Mouse (Mus musculus) thymus, postnatal 10 days (tissue): ENCODE measurements around the gene Kcnj10.

ENCODE experiments used
- DNase-seq, 2 experiments: peaks; one replicate each; pipeline ENCODE4 v3.0.0; 2021; ENCODE audit warnings: low spot score in 2 of 2

The Kcnj10 gene

DNA sequence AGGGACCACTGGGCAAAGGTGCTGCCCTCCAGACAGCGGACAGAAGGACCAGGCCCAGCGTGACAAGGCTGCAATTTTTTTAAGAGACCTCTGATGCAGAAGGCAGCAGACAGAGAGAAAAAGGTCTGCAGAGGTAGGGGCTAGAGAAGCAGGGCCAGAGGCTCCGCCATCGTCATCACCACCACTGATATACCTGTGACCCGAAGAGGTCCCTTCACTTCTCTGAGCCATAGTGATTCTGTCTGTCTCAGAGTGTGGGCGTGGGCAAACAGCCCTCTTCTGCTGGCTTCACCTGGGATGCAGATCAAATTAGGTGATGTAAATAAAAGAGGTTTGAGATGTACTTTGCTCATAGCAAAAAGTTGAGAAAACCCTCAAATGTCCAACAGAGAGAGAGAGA is 11.4 kb upstream of the Kcnj10 start:
- no peak for DNase-seq

DNA sequence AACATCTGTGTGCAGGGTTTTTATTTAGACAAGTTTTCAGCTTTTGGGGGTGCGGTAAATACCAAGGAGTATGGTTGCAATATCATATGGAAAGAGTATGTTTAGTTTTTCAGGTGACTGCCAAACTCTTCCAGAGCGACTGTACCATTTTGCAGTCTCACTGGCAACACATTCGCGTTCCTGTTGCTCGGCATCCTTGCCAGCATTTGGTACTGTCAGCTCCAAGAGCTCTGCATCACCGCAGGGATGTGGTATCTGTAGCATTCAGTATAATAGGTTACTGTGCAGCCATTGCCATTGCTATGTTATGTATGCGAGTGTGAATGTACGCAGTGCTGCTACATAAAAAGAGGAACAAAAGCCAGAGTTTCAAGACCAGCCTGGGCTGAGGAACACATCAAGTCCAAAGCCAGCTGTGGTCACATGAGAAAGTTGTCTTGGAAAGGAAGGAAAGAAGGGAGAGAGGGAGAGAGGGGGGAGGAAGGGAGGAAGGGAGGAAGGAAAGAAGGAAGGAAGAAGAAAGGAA is 9.5 kb upstream of the Kcnj10 start:
- DNase-seq, result no peak

DNA sequence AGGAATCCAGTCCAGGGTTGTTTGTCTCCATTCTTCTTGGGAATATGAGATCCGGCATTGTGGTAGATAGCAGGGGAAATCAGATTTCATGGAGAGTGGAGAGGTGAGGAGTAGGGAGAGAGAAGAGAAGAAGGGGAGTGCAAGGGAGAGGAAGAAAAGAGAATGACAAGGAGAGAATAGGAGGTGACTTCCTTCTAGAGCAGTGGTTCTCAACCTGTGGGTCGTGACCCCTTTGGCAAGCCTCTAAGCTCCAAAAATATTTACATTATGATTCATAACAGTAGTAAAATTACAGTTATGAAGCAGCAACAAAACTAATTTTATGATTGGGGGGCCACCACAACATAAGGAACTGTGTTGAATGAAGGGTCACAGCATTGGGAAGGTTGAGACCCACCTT is 8.1 kb upstream of the Kcnj10 start:
- no peak for DNase-seq

DNA sequence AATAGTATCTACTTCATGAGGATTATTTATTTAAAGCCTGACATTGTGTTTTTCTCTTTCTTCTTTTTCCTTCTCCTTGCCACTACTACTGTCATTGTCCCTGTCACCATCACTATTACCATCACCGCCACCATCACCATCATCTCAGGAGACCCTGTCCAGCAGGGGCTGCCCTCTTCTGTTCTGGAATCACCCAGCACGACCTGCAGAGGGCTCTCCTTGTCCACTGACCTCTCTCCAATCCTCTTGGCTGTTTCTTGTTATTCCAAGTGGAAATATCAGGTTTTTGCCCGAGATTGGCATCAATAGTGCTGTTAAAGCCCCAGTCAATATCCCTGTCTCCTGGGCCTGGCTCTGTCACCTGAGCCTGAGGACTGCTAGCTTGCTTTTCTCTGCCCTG is 7.5 kb upstream of the Kcnj10 start:
- no peak for DNase-seq

DNA sequence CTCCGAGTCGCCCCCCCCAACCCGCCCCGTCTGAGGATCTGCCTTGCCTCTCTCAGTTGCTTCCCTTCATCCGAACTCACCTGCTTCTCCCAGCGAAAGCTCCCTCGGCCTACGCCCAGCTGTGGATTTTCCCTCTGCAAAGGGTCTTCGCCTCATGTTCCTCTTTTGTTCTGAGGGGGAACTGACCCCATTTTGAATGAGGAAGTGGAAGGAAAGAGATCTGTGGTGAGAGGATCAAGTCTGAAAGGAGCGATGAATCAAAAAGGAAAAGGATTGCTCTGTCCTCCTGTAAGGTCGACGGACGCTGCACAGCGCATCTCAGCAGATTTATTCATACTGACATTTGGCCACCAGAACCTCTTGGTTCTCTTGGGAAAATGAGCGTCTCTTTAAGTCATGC is 5.2 kb upstream of the Kcnj10 start:
- no peak for DNase-seq

DNA sequence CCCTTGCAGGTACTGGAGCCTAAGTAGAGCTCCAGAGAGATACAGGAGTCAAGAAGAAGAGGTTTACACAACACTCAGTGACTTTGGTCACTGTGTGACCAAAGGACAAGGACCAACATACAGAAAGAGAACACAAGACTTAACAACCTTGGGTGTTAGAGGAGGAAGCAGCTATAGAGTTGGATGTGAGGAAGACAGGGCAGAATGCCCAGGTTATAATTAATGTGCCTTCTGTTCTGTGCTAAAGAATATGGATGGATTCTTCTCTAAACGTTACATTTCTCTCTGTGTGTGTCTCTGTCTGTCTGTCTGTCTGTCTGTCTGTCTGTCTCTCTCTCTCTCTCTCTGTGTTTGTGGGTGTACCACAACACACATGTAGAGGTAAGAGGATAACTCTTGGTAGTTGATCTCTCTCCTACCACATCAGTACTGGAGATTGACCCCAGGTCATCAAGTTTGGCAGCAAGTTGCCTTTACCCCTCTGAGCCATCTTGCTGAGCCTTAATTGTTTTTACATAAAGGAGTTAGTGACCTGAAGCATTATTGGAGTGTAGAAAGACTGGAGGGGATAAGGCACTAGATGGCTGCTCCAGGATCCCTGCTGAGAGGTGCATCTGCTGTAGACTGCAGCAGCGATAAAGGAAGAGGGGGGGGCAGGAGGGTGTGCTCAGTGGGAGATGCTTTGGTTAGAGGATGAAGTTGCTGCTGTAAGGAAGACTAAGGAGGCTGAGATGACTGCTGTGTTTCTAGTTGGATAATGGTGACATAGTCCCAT is 3.4 kb upstream of the Kcnj10 start:
- DNase-seq, result no peak

DNA sequence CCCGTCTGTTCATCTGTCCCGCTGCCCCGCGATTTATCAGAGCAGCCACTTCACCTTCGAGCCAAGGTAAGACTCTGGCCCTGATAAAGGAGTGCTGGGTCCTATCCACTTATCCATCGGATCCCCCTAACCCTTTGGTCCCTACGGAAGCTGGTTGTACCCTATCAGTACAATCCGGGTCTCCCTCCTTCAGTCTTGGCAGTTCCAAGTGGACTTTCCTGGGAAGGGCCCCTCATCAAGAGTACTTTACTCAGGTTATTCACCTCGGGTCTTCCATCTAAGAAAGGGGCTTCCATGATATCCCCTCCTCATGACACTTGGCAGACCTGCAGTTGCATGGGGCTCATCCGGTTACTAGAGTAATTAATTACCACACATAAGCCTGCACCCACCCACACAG is 376 bp downstream of the Kcnj10 start:
- no peak for DNase-seq

DNA sequence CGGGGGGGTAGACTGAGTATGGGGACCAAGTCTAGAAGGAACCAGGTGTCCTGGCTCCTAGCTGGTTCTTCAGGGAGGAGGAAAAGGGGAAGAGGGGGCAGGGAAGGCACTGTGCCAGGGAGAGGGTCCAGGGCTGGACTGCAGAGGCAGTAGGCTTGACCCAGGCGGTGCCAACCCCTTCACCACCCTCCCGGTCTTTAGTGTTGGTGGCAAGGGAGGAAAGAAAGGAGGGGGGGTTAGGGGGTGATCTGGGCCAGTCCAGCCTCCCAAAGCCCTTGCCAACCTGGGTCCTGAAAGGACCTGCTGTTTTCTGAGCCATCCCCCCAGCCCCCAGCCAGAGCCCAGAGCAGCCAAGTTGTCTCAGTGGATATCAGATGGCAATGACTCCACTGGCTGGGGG is 1.7 kb downstream of the Kcnj10 start:
- no peak for DNase-seq

DNA sequence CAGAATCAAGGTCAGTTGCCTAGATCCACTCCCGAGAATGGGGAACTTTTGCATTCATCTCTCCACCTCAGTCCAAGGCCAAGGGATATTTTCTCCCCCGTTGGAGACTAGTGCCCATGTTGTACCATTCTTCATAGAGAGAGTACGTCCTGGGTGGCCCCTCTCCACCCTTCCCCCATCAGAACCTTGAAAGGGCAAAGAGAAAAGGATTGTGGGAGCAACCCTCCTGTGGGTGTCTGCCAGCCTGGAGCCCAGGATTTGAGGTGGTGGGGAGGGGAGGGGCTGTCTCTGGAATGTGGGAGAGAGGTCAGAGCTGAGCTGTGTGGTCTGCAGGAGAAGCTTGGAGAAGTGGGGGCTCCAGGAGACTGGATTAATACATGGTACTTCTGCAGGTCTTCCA is 2.9 kb downstream of the Kcnj10 start:
- DNase-seq, result no peak

DNA sequence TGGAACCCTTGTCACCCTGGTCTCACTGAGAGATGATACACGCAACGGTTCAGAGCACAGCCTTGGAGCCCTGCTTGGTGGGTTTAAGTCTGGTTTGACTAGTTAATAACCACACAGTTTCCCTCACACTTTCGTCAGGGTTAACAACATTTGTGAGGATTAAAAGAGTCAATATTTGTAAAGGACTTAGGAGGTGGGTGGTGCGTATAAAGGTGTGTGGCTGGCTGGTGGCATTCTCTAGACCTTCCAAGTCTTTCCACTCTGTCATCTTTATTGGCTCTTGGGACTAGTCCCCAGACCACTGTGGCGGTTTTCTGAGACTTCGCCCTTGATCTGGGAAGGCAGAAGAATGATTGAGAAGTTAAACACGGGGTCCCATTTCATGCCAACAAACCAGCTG is 3.8 kb downstream of the Kcnj10 start:
- DNase-seq, result no peak

DNA sequence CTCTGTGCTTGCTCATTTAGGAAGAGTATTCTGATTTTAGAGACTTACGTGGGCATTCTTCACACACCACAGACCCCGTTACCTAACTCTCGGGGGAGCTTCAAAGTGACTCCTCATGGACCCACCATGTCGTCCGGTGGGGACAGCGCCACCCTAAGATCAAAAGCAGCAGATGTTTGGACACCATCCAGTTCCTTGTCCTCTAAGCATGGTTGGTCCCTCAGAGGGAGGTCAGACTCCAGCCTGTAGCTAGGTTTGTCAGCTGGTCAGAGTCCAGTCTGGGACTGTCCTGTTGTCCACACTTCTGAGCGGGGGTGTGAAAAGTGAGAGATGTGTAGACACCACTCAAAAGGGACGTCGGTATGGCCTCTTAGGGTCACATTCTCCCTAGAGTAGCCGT is 5.7 kb downstream of the Kcnj10 start:
- DNase-seq, result no peak

DNA sequence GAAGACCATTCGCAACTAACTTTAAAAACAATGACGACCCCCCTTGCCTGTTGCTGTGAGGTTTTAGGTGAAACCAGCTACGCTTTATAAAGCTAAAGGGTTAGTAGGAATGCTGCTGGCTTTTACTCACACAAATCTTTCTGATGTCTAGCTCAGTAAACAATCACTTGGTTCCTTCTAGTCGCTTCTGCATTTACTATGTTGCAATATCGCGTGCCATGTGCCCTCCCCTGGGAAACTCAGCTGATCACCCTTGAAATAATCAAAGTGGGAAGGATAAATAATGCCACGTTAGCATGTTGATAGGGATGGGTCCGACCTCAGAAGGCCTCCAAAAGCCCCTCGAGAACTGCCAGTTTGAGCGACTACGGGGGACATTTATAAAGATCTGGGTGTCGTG is 6.4 kb downstream of the Kcnj10 start:
- no peak for DNase-seq

DNA sequence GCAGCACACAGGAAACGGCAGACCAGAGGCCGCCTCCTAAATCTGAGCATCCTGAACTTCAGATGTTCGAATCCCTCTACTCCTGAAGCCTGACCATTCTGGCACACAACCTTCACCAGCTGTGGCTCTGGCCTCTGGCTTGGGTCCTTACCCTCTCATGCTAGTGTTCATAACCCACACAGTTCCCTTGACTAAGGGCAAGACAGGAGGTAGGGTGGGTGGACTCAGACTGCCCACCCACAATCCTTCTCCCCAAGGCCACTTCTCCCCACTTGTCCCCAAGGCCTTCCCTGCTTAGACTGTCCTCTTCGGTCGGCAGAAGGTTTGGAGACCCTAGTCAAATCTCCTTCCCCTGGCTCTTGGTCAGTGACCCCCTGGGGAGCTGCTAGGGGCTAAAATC is 8.5 kb downstream of the Kcnj10 start:
- DNase-seq, result no peak

DNA sequence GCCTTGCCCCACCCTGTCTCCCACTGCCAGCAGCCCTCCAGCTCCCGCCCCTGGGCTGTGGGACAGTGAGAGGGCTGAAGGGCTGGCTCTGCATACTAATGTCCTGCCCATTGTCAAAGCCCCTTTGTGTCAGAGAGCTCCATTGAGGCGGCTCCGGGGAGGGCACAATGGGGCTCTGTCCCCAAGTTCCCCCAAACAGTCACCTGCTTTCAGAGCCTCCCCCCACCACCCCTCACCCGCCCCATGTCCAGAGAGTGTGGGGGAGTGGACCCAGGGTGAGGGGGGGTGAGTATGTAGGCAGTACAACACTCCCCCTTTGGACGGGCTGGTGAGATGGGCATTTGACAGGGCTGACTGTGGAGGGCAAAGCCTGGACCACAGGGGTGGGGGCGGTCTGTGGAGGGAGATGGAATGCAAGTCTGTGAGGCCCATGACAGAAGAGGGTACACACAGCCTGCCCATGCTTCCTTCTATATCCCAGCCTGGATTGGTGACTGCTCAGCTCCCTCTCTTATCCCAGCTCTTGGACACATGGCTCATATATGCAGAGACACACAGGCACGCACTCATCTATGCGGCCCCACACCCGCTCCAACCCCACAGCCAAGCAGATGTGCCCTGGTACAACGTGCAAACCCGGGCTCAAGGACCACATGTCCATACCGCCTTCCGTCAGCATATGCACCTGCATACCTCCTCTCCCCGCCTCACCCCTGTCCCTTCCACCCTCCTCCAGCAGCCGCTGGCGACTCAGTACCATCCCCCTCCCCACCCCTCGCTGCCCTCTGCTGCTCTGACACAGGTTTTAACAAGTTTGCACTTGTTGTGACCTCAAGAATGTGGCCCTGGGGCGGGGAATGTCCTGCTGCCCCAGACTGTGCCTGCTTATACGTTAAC is 9.2 kb downstream of the Kcnj10 start:
- DNase-seq, result no peak

DNA sequence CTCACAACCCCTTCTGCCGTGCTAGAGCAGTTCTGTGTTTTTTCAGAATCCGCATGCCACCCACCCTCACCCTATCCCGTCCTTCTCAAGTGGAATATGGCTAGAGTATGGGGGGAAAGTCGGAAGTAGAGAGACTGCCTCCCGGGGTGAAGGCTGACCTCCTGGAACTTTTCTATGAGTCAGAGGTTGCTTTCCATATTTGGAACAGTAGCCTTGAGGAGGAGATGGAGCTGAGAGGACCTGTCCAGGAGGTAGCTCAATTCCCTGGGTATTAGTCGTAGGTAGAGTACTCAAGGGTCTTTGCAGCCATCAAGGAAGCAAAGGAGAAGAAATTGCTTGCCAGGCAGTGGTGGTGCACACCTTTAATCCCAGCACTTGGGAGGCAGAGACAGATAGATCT is 11.0 kb downstream of the Kcnj10 start:
- DNase-seq, result no peak

DNA sequence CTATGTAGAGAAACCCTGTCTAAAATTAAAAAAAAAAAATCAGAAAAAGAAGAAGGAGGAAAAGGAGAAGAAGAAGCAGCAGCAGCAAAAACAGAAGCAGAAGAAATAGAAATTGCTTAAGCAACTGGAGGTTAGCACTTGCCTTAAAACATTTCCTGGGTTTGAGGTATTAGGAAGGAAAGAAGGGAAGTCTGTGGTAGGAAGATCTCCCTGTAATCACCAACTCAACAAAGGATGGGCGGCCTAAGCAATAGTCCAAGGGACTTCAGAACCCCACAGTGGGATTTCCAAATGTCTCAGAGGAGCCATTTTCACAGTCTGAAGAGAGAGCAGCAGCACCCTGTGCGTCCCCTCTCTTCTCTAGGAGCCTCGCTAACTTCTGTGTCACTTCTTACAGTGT is 11.4 kb downstream of the Kcnj10 start:
- DNase-seq, result no peak

DNA sequence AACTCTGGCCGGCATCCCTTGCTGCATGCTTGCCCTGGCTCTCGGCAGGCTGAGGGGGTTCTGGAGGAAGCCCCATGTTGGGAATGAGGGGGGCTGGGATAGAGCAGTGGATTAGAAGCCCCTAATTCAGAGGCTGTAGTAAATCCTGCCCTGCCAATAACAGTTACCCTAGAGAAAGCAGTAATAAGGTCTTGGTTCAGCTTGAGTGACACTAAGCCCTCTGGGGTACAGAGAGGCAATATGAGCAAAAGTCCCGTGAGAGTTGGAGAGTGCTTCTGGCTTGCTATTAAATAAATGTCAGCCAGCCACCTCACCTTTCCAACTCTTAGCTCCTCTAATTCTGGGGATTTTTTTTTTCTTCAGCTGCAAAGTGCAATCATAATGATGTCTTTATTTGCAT is 14.3 kb downstream of the Kcnj10 start:
- no peak for DNase-seq

DNA sequence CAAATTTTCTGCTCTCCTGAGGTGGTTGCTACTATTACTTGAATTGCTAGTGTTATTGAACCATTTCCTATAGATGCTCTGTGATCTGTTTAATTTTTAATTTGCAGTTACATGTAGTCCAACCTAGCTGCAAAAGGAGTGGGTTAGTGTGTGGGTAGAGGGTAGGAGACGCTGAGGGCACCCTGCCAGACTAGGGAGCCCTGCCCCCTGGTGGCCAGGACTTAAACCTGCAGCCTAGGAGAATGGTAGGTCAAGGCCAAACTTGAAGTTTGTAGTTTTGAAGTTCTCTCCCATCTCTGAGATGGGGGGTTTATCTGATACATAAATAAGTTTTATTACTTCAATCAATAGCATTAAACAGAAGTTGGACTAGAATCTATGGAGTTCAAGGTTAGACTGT is 16.5 kb downstream of the Kcnj10 start:
- peak in 1 of 2 experiments; percentile 63 for DNase-seq

DNA sequence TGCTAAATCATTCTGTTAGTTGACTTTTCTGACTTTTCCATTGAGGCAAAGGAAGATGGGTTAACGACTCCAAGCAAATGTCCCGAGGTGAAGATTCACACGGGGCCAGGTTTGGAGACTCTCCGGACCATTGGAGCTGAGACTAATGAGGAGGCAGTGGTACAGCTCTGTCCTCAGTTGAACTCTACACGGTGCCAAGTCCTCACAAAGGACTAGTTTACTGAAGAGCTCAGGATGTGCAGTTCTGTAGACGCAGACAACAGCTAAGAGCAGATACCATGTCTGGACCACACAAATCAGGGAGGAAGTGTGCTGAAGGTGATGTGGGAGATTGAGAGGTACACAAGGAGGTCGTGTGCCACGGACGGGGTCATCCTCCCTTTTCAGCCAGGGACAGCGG is 17.3 kb downstream of the Kcnj10 start:
- no peak for DNase-seq

DNA sequence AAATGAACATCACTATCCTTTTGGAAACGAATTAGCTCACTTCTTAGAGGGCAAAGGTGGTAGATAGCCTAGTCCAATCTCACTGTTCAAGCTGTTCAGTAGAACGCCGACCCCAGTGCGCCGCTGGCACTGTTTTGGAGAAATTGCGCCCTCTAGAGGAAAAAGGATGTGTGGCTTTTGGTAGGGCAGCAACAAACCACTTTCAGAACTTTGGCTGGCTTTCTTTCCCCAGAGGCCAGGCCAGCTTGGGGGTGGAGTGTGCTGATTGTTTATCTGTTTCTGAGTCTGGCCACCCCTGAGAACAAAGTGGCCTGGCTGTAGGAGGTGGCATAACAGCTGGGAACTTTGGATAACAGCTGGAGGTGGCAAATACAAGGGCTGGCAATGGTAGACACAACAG is 23.7 kb downstream of the Kcnj10 start:
- peak in 1 of 2 experiments; percentile 67 for DNase-seq

DNA sequence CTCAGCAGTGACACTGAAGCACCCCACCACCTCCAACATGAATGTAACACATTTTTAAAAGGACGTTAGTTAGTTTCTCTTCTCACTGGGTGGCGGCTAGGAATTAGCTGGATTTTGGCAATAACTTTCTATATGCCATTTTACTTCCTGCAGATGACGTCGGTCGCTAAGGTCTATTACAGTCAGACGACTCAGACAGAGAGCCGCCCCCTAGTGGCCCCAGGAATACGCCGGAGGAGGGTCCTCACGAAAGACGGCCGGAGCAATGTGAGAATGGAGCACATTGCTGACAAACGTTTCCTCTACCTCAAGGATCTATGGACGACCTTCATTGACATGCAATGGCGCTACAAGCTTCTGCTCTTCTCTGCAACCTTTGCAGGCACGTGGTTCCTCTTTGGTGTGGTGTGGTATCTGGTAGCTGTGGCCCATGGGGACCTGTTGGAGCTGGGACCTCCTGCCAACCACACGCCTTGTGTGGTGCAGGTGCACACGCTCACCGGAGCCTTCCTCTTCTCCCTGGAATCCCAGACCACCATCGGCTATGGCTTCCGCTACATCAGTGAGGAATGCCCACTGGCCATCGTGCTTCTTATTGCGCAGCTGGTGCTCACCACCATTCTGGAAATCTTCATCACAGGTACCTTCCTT is 27.9 kb downstream of the Kcnj10 start:
- DNase-seq, result peak; percentile 73 to 90

DNA sequence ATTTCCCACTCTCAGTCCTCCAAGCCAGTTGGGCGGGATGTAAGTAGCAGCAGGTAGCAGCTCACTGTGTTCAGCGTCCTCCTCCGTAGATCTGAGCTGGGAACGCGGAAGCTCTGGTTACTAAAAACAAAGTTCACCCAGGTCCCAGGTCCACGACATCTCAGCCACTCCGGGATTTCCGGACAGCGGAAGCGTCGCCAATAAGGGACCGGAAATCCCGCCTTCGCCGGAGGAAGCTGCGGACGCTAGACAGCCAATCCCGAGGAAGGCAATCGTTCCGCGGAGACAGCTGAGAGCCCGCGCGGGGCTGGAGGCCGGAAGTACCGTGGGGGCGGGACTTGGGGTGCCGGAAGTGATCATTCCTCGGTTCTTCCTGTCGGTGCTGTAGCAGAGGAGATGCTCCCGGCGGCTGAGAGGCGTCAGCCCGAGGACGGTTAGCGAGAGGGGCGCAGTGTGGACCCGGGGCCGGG is 35.2 kb downstream of the Kcnj10 start, which contains the start of gene Pigm:
Gene Pigm, plus strand, starts transcription at position 349 of the 470 bp plus-strand sequence.
- peak; percentile 97 to 99 for DNase-seq
